Mouse (Mus musculus) bone marrow macrophage, adult 2 months (primary cell): ENCODE results near the gene Hes2. TPM values are rescaled to one million over a fixed set of nuclear protein-coding genes. Genes with fewer than 3 reads are reported as not detected.
A peak's percentile ranks its signal among the peaks of the same experiment; 100 is the strongest.

ENCODE experiments used
- H3K27ac ChIP-seq: 2 replicates; pipeline ENCODE4 v1.5.1; 2012; ENCODE audit warnings: low read depth, low read length; ENCODE audit not compliant: insufficient read depth
- H3K4me1 ChIP-seq: 2 replicates; pipeline ENCODE4 v1.6.1; 2012; ENCODE audit warnings: low read length; ENCODE audit not compliant: control insufficient read depth, insufficient read depth
- H3K4me3 ChIP-seq: 2 replicates; pipeline ENCODE4 v1.5.1; 2012; ENCODE audit warnings: mild to moderate bottlenecking, low read length, moderate library complexity; ENCODE audit not compliant: insufficient read depth
- CTCF ChIP-seq: IDR thresholded peaks from 2 replicates; pipeline ENCODE4 v1.5.1; 2012; ENCODE audit warnings: low read depth, mild to moderate bottlenecking, low read length, moderate library complexity
- POLR2A ChIP-seq: IDR thresholded peaks from 2 replicates; pipeline ENCODE4 v1.6.1; 2012; ENCODE audit warnings: mild to moderate bottlenecking, low read depth, low read length, borderline replicate concordance
- polyA plus RNA-seq: library from polyadenylated mRNA; stranded (reverse); fragments of >200 nt; gene quantifications from 2 replicates; pipeline ENCODE4 v1.2.4, GENCODE M21; 2012; ENCODE audit not compliant: missing spikeins, insufficient read depth, insufficient read length

Gene Hes2
- polyA plus RNA-seq, 1 experiment = not detected

- H3K4me3 ChIP-seq = peak overlapping the region; percentile 14
- peaks cover 75% of the 10 kb centered on the region for H3K4me1 ChIP-seq
- no peak for TF ChIP-seq POLR2A
- TF ChIP-seq CTCF = no peak
- H3K27ac ChIP-seq = peak overlapping the region; percentile 93
These were observed 32.0 kb downstream of the Hes2 start for GRCm38 (mm10) chr4:152190701-152191100.

GRCm38 (mm10) chr4:152192569-152192968 lies 33.9 kb downstream of the Hes2 start:
- Histone ChIP-seq H3K4me3 (no peak overlapping the region), H3K27ac (no peak overlapping the region), H3K4me1 (peaks cover 59% of the 10 kb centered on the region)
- TF ChIP-seq POLR2A (no peak), CTCF (no peak)

DNA sequence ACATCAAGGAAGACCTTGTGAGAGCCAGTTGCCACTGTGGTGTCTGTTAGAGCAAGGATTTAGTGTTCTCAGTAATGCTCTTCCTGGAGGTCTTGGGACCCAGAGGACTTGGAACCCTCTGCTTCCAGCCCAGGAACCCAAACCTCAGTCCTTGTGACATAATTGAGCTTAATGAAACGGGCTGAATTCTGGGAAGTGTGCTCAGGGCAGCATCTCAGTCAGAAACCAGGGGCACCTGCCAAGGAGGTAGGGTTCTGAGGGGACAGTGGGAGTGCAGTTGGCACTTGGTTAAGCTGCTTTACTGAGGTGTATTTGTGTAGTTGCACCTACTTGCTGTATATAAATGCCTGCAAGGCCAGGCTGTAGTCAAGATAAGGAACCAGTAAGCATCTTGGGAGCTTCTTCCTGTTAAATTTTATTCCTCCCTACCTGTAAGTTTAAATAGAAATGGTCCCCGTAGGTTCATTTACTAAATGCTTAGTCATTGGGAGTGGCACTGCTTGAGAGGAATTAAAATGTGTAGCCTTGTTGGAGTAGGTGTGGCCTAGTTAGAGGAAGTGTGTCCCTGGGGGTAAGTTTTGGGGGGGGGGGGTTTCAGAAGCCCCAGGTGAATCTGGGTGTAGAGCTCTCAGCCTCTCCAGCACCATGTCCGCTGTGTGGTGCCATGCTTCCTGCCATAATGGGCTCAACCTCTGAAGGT lies 36.0 kb downstream of the Hes2 start:
- TF ChIP-seq CTCF (no peak), POLR2A (no peak)
- no peak overlapping the region for H3K27ac ChIP-seq
- no peak overlapping the region for H3K4me3 ChIP-seq
- peaks cover 49% of the 10 kb centered on the region for H3K4me1 ChIP-seq

DNA sequence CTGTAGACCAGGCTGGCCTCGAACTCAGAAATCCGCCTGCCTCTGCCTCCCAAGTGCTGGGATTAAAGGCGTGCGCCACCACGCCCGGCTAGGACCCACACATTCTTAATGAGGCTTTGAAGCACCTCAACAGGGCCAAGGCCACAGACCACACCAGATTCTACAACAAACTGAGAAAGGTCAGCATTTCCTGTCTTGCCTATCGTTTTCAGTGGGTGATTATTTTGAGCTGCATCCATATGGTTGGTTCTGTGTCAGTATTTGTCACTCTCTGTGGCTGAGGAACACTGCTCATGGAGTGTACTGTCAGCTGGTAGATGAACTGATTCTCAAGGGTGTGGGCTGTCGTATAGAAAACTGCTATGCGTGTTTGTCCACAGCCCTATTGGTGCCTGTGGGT lies 37.6 kb downstream of the Hes2 start:
- TF ChIP-seq POLR2A = no peak
- TF ChIP-seq CTCF = no peak
- Histone ChIP-seq H3K4me1 (peaks cover 47% of the 10 kb centered on the region), H3K4me3 (no peak overlapping the region), H3K27ac (no peak overlapping the region)

DNA sequence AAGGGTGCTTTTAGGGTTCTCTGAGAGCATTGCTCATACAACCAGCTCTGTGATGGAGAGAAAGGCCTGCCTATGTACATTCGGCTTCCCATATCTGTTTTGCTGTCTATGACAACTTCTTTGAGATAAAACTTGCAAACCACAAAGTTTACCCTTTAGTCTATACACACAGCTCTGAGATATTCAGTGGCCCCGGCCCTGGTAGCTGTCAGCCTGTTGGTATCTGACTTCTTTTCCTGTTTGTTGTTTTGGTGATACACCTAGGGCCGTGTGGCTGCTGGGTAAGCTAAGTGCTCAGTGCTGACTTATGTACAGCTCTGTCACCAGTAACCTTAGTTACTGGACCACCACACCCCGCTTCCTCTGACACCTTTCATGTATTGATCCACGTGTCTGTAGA lies 38.9 kb downstream of the Hes2 start:
- Histone ChIP-seq H3K4me1 (peaks cover 44% of the 10 kb centered on the region), H3K4me3 (no peak overlapping the region), H3K27ac (no peak overlapping the region)
- TF ChIP-seq POLR2A = no peak
- no peak for TF ChIP-seq CTCF

GRCm38 (mm10) chr4:152199617-152200016 lies 41.0 kb downstream of the Hes2 start:
- Histone ChIP-seq H3K4me1 (peaks cover 35% of the 10 kb centered on the region), H3K27ac (no peak overlapping the region), H3K4me3 (no peak overlapping the region)
- TF ChIP-seq POLR2A (no peak), CTCF (no peak)

DNA sequence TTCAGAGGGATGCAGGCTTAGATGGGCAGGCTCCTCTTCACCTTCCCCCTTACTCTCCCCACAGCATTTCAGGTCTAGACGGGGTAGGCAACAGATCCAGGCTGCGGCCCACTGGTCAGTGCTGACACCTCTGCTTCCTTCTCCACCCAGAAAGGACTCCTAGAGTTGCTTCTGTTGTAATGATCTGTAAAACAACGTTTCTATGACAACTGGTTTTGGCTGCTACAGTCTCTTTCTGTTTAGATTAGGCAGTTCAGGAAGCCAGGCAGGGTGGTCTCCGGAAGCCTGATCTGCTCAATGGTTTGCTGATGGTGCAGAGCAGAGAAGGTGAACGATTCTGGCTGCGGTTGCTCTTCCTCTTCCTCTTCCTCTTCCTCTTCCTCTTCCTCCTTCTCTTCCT lies 42.8 kb downstream of the Hes2 start:
- Histone ChIP-seq H3K4me3 (no peak overlapping the region), H3K27ac (no peak overlapping the region), H3K4me1 (peaks cover 31% of the 10 kb centered on the region)
- TF ChIP-seq POLR2A (no peak), CTCF (no peak)

GRCm38 (mm10) chr4:152202418-152202817 lies 43.8 kb downstream of the Hes2 start:
- Histone ChIP-seq H3K4me3 (no peak overlapping the region), H3K27ac (no peak overlapping the region), H3K4me1 (peaks cover 29% of the 10 kb centered on the region)
- no peak for TF ChIP-seq CTCF
- TF ChIP-seq POLR2A = no peak

- Histone ChIP-seq H3K27ac (no peak overlapping the region), H3K4me1 (peaks cover 29% of the 10 kb centered on the region), H3K4me3 (no peak overlapping the region)
- TF ChIP-seq POLR2A (no peak), CTCF (no peak)
These were observed 44.2 kb downstream of the Hes2 start for GRCm38 (mm10) chr4:152202905-152203304.

GRCm38 (mm10) chr4:152204663-152205062 lies 46.0 kb downstream of the Hes2 start:
- Histone ChIP-seq H3K27ac (no peak overlapping the region), H3K4me1 (peaks cover 23% of the 10 kb centered on the region), H3K4me3 (no peak overlapping the region)
- TF ChIP-seq POLR2A = no peak
- TF ChIP-seq CTCF = no peak
